Mouse (Mus musculus): ENCODE data around the gene Mrpl50.

DNA sequence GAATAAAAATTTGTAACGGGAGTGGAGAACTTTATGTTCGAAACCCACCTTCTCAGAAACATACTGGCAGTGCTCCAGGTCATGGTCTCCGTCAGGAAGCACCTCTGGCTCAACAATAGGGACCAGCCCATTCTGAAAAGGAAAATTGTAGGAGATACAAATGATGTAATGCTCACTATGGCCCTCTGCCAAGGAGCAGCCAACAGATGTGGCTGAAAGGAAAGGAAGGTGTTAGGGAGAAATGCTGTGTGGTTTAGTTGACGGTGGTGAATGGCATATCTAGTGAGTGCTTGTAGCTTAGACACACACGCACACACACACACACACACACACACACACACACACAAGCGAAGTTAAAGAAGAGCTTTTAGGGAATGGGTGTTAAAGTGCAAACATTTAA, 18.8 kb upstream of the Mrpl50 start:
- no peak for TF ChIP-seq CTCF (IDR thresholded peaks at IDR 0.05)
- TF ChIP-seq POLR2A (IDR thresholded peaks at IDR 0.05; ENCODE audit: insufficient read depth, low read depth, low read length), result no peak
- no peak for TF ChIP-seq EP300 (IDR thresholded peaks at IDR 0.05; ENCODE audit: insufficient read depth, low read depth, low read length)
